Mouse (Mus musculus) cortical plate, adult 2 months (tissue): Measurements from ENCODE around the gene Aqp7. TPM values are rescaled to one million over a fixed set of nuclear protein-coding genes. Genes with fewer than 3 reads are reported as not detected.
A peak's percentile ranks its signal among the peaks of the same experiment; 100 is the strongest.

Experiments
- H3K27ac ChIP-seq: fragments of 200-500 bp; 2 replicates; pipeline ENCODE4 v1.5.1; 2012; ENCODE audit warnings: low read length, control low read depth, inconsistent platforms; ENCODE audit not compliant: insufficient read depth
- H3K4me1 ChIP-seq: fragments of 200-500 bp; 2 replicates; pipeline ENCODE4 v1.6.1; 2011; ENCODE audit warnings: low read length; ENCODE audit not compliant: control insufficient read depth, insufficient read depth
- H3K4me3 ChIP-seq: fragments of 200-500 bp; 2 replicates; pipeline ENCODE4 v1.5.1; 2011; ENCODE audit warnings: mild to moderate bottlenecking, low read length, control low read depth; ENCODE audit not compliant: insufficient read depth
- CTCF ChIP-seq: fragments of 200-500 bp; IDR thresholded peaks from 2 replicates; pipeline ENCODE4 v1.5.1; 2011; ENCODE audit warnings: mild to moderate bottlenecking, control low read depth, low read length; ENCODE audit not compliant: insufficient read depth; ENCODE audit errors: extremely low read depth
- POLR2A ChIP-seq: fragments of 200-500 bp; IDR thresholded peaks from 2 replicates; pipeline ENCODE4 v1.6.1; 2011; ENCODE audit warnings: mild to moderate bottlenecking, low read length, control low read depth; ENCODE audit not compliant: insufficient read depth; ENCODE audit errors: extremely low read depth
- polyA plus RNA-seq: library from polyadenylated mRNA; depleted of rRNA; stranded (reverse); fragments of >200 nt; gene quantifications from 2 replicates; pipeline ENCODE4 v1.2.3, GENCODE M21; 2012

Gene Aqp7
- polyA plus RNA-seq, 1 experiment: not detected

GRCm38 (mm10) chr4:41048926-41049325 is 987 bp upstream of the Aqp7 start:
- TF ChIP-seq POLR2A (no peak), CTCF (no peak)
- no peaks in the 10 kb centered on the region for H3K4me1 ChIP-seq
- H3K4me3 ChIP-seq: no peak overlapping the region
- H3K27ac ChIP-seq: no peak overlapping the region

- no peak overlapping the region for H3K4me3 ChIP-seq
- TF ChIP-seq CTCF (no peak), POLR2A (no peak)
- H3K4me1 ChIP-seq: no peaks in the 10 kb centered on the region
- no peak overlapping the region for H3K27ac ChIP-seq
Measured at GRCm38 (mm10) chr4:41046254-41046795, 1.6 kb downstream of the Aqp7 start.

GRCm38 (mm10) chr4:41045288-41045687 is 2.7 kb downstream of the Aqp7 start:
- H3K27ac ChIP-seq: no peak overlapping the region
- TF ChIP-seq POLR2A (no peak), CTCF (no peak)

GRCm38 (mm10) chr4:41043961-41044360 is 4.0 kb downstream of the Aqp7 start:
- Histone ChIP-seq H3K4me3 (no peak overlapping the region), H3K4me1 (no peaks in the 10 kb centered on the region), H3K27ac (no peak overlapping the region)
- no peak for TF ChIP-seq POLR2A
- no peak for TF ChIP-seq CTCF

More at GRCm38 (mm10) chr4:41045288-41045687, 2.7 kb downstream of the Aqp7 start:
- Histone ChIP-seq H3K4me3 (no peak overlapping the region), H3K4me1 (no peaks in the 10 kb centered on the region)

- TF ChIP-seq POLR2A (no peak), CTCF (no peak)
- no peak overlapping the region for H3K27ac ChIP-seq
- H3K4me1 ChIP-seq: no peaks in the 10 kb centered on the region
- no peak overlapping the region for H3K4me3 ChIP-seq
Measured at GRCm38 (mm10) chr4:41042880-41043279, 5.1 kb downstream of the Aqp7 start.

- Histone ChIP-seq H3K27ac (no peak overlapping the region), H3K4me3 (no peak overlapping the region), H3K4me1 (no peaks in the 10 kb centered on the region)
- no peak for TF ChIP-seq POLR2A
- TF ChIP-seq CTCF: no peak
Measured at GRCm38 (mm10) chr4:41040983-41041382, 7.0 kb downstream of the Aqp7 start.

- TF ChIP-seq CTCF (no peak), POLR2A (no peak)
- H3K27ac ChIP-seq: no peak overlapping the region
- no peaks in the 10 kb centered on the region for H3K4me1 ChIP-seq
- no peak overlapping the region for H3K4me3 ChIP-seq
Measured at GRCm38 (mm10) chr4:41037942-41038341, 10.0 kb downstream of the Aqp7 start.

GRCm38 (mm10) chr4:41031242-41031641 is 16.7 kb downstream of the Aqp7 start:
- Histone ChIP-seq H3K4me3 (no peak overlapping the region), H3K27ac (no peak overlapping the region), H3K4me1 (no peaks in the 10 kb centered on the region)
- TF ChIP-seq CTCF (no peak), POLR2A (no peak)

- TF ChIP-seq POLR2A (no peak), CTCF (no peak)
- no peaks in the 10 kb centered on the region for H3K4me1 ChIP-seq
- no peak overlapping the region for H3K4me3 ChIP-seq
- H3K27ac ChIP-seq: no peak overlapping the region
Measured at GRCm38 (mm10) chr4:41029372-41029771, 18.6 kb downstream of the Aqp7 start.

GRCm38 (mm10) chr4:41028272-41028671 is 19.7 kb downstream of the Aqp7 start:
- Histone ChIP-seq H3K4me3 (no peak overlapping the region), H3K4me1 (no peaks in the 10 kb centered on the region), H3K27ac (no peak overlapping the region)
- peak; percentile 14; the same call in 1 of the 2 replicates for TF ChIP-seq CTCF
- no peak for TF ChIP-seq POLR2A

- no peak overlapping the region for H3K27ac ChIP-seq
- TF ChIP-seq POLR2A (no peak), CTCF (no peak)
- no peaks in the 10 kb centered on the region for H3K4me1 ChIP-seq
- H3K4me3 ChIP-seq: no peak overlapping the region
Measured at GRCm38 (mm10) chr4:41027872-41028271, 20.1 kb downstream of the Aqp7 start.
